Mouse (Mus musculus): ENCODE results near the gene Psd.

- TF ChIP-seq CTCF (IDR thresholded peaks at IDR 0.05; ENCODE audit: extremely low read depth, insufficient read length, insufficient replicate concordance, low read depth, low read length) = no peak
- no peak for TF ChIP-seq POLR2A (IDR thresholded peaks at IDR 0.05; ENCODE audit: low read depth, low read length)
Observed at GRCm38 (mm10) chr19:46338942-46339286, 12.0 kb upstream of the Psd start.
